Mouse (Mus musculus) embryo, embryonic 11.5 days (tissue): ENCODE results near the gene Gsap.
"Not testable (repeated sequence)": the region's sequence is repeated elsewhere in the genome, so short reads cannot be mapped to it uniquely, and the experiment has no call there.

Experiments used
- DNase-seq: peaks from one replicate; pipeline ENCODE4 v3.0.0-alpha.2; 2012; ENCODE audit warnings: low read depth, low spot score

The Gsap gene

GRCm38 (mm10) chr5:21260746-21261145 lies 74.7 kb downstream of the Gsap start:
- DNase-seq = no peak

- DNase-seq = no peak
Observed at GRCm38 (mm10) chr5:21261202-21261844, 75.3 kb downstream of the Gsap start.

- no peak for DNase-seq
Observed at GRCm38 (mm10) chr5:21263202-21264055, 77.4 kb downstream of the Gsap start.

- no peak for DNase-seq
Observed at GRCm38 (mm10) chr5:21264352-21265021, 78.4 kb downstream of the Gsap start.

- DNase-seq = peak; percentile 77
Observed at GRCm38 (mm10) chr5:21265049-21265448, 79.0 kb downstream of the Gsap start.

- DNase-seq = no peak
Observed at GRCm38 (mm10) chr5:21267090-21267489, 81.0 kb downstream of the Gsap start.

GRCm38 (mm10) chr5:21269446-21269845 lies 83.4 kb downstream of the Gsap start:
- DNase-seq = no peak

- no peak for DNase-seq
Observed at GRCm38 (mm10) chr5:21270756-21271155, 84.7 kb downstream of the Gsap start.

GRCm38 (mm10) chr5:21271386-21272354 lies 85.6 kb downstream of the Gsap start:
- no peak for DNase-seq

- DNase-seq = not testable (repeated sequence)
Observed at GRCm38 (mm10) chr5:21277685-21278084, 91.6 kb downstream of the Gsap start.

- no peak for DNase-seq
Observed at GRCm38 (mm10) chr5:21283356-21284062, 97.5 kb downstream of the Gsap start.

- no peak for DNase-seq
Observed at GRCm38 (mm10) chr5:21288658-21289435, 102.8 kb downstream of the Gsap start.

- DNase-seq = no peak
Observed at GRCm38 (mm10) chr5:21290594-21290993, 104.5 kb downstream of the Gsap start.

GRCm38 (mm10) chr5:21295683-21296082 lies 109.6 kb downstream of the Gsap start:
- no peak for DNase-seq

- DNase-seq = no peak
Observed at GRCm38 (mm10) chr5:21299076-21299755, 113.2 kb downstream of the Gsap start.

- DNase-seq = no peak
Observed at GRCm38 (mm10) chr5:21300058-21300457, 114.0 kb downstream of the Gsap start.

- DNase-seq = no peak
Observed at GRCm38 (mm10) chr5:21301011-21301410, 115.0 kb downstream of the Gsap start.

- DNase-seq = no peak
Observed at GRCm38 (mm10) chr5:21307165-21307564, 121.1 kb downstream of the Gsap start.

- no peak for DNase-seq
Observed at GRCm38 (mm10) chr5:21314696-21315095, 128.6 kb downstream of the Gsap start.
